Mouse (Mus musculus): ENCODE data around the gene Ets2.

- no peak for TF ChIP-seq POLR2A (IDR thresholded peaks at IDR 0.05; ENCODE audit: borderline replicate concordance, extremely low read depth, low read depth, low read length)
- no peak for TF ChIP-seq CTCF (IDR thresholded peaks at IDR 0.05; ENCODE audit: insufficient read depth, low read length)
Measured at GRCm38 (mm10) chr16:95660909-95661308, 41.0 kb upstream of the Ets2 start.

All from lung, adult 2 months (tissue).